ENCODE assay signal across 12 mouse cellular contexts in the genomic region with DNA sequence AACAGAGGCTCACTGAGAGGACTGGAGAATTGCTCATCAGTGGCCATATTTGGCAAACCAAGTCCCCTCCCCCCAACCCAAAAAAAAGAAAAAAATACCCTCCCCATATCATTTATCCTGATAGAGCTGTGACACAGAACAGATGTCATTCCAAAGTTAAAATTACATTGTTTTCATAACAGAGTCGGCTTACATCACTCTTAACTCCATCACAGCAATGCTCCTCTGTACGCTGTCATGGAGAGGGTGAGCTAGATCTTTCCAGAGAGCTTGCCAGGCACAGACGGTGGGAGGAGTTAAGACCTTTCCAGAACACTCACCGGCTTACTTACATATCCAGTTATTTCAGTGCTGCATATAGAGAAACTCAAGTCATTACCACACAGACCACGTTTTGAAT. TPM values are rescaled to one million over a fixed set of nuclear protein-coding genes. Genes with fewer than 3 reads are reported as not detected.
DNase-seq lines count a peak whose midpoint lies in the region; ATAC-seq and TF ChIP-seq lines count a peak whose summit lies in the region.
"Had no signal": no experiment of that assay in that cellular context is flagged by ENCODE, and none has a peak within 500 bp of the region (broad histone marks: within the 10 kb centered on the region; RNA-seq: fewer than 3 reads in every experiment).

No protein-coding gene starts in this region.

- no peak overlapping the region for H3K9ac ChIP-seq in kidney, postnatal 0 days (ENCODE audit: low read depth, low read length)
- no peak overlapping the region for H3K9ac ChIP-seq in liver, embryonic 12.5 days
- H3K9ac ChIP-seq in kidney, embryonic 14.5 days (ENCODE audit: low read depth, low read length), result no peak overlapping the region
- H3K9ac ChIP-seq: neural tube, embryonic 12.5 days had no signal

- H3K27ac ChIP-seq in kidney, postnatal 0 days, result no peak overlapping the region
- H3K27ac ChIP-seq in liver, embryonic 12.5 days, result no peak overlapping the region
- no peak overlapping the region for H3K27ac ChIP-seq in kidney, embryonic 14.5 days (ENCODE audit: low read depth, low read length)
- H3K27ac ChIP-seq: neural tube, embryonic 12.5 days had no signal

- H3K4me3 ChIP-seq in kidney, postnatal 0 days (replicated peaks; ENCODE audit: low read depth, low read length), result no peak overlapping the region
- H3K4me3 ChIP-seq in liver, embryonic 12.5 days, result no peak overlapping the region
- H3K4me3 ChIP-seq in kidney, embryonic 14.5 days (ENCODE audit: low read length), result no peak overlapping the region
- H3K4me3 ChIP-seq: neural tube, embryonic 12.5 days had no signal

- no peaks in the 10 kb centered on the region for H3K4me1 ChIP-seq in kidney, postnatal 0 days (replicated peaks; ENCODE audit: insufficient read depth, low read length)
- H3K4me1 ChIP-seq in liver, embryonic 12.5 days, result no peaks in the 10 kb centered on the region
- no peaks in the 10 kb centered on the region for H3K4me1 ChIP-seq in kidney, embryonic 14.5 days (ENCODE audit: control insufficient read depth, insufficient read depth, low read length)
- H3K4me1 ChIP-seq: neural tube, embryonic 12.5 days had no signal

- no peaks in the 10 kb centered on the region for H3K27me3 ChIP-seq in kidney, postnatal 0 days (ENCODE audit: insufficient read depth, low read length)
- no peaks in the 10 kb centered on the region for H3K27me3 ChIP-seq in liver, embryonic 12.5 days (replicated peaks)
- H3K27me3 ChIP-seq in kidney, embryonic 14.5 days (ENCODE audit: control insufficient read depth, insufficient read depth, low read length), result no peaks in the 10 kb centered on the region
- H3K27me3 ChIP-seq: neural tube, embryonic 12.5 days had no signal

- no peaks in the 10 kb centered on the region for H3K9me3 ChIP-seq in kidney, postnatal 0 days (replicated peaks; ENCODE audit: low read length)
- H3K9me3 ChIP-seq in liver, embryonic 12.5 days (replicated peaks), result no peaks in the 10 kb centered on the region
- no peaks in the 10 kb centered on the region for H3K9me3 ChIP-seq in kidney, embryonic 14.5 days (ENCODE audit: control insufficient read depth, low read length)
- H3K9me3 ChIP-seq: neural tube, embryonic 12.5 days had no signal

- no peaks in the 10 kb centered on the region for H3K36me3 ChIP-seq in kidney, postnatal 0 days (ENCODE audit: insufficient read depth, low read length)
- no peaks in the 10 kb centered on the region for H3K36me3 ChIP-seq in liver, embryonic 12.5 days
- no peaks in the 10 kb centered on the region for H3K36me3 ChIP-seq in kidney, embryonic 14.5 days (ENCODE audit: control insufficient read depth, insufficient read depth, low read length)
- H3K36me3 ChIP-seq: neural tube, embryonic 12.5 days had no signal

- TF ChIP-seq CTCF in kidney, postnatal 0 days (IDR thresholded peaks at IDR 0.05; ENCODE audit: low read depth), result no peak

- no peak for ATAC-seq in kidney, postnatal 0 days (replicated peaks; ENCODE audit: low FRiP score, low read depth)
- ATAC-seq in megakaryocyte-erythroid progenitor cell, adult 5-6 weeks (replicated peaks; ENCODE audit: low FRiP score, low TSS enrichment, poor library complexity, severe bottlenecking), result 0 out of 2 replicates have a peak, but pooled peaks have one; percentile 30
- no peak for ATAC-seq in liver, embryonic 12.5 days
- ATAC-seq in kidney, embryonic 14.5 days (ENCODE audit: low FRiP score, low TSS enrichment), result no peak

- H3K4me2 ChIP-seq in kidney, postnatal 0 days (ENCODE audit: low read length), result no peak overlapping the region
- H3K4me2 ChIP-seq in liver, embryonic 12.5 days, result no peak overlapping the region
- no peak overlapping the region for H3K4me2 ChIP-seq in kidney, embryonic 14.5 days (replicated peaks; ENCODE audit: low read depth, low read length)
- H3K4me2 ChIP-seq: neural tube, embryonic 12.5 days had no signal

- WGBS in kidney, postnatal 0 days, result 59% methylated on average over 5 of the region's 5 CpGs
- WGBS in liver, embryonic 12.5 days (ENCODE audit: insufficient replicate concordance), result 66% methylated on average over 5 of the region's 5 CpGs
- WGBS in kidney, embryonic 14.5 days, result 68% methylated on average over 5 of the region's 5 CpGs

- intact Hi-C loops in left cerebral cortex, postnatal 36 days (cut with DNase I), result no loop called here

- DNase-seq in kidney, postnatal 0 days (ENCODE audit: low spot score), result peak; percentile 28
- no peak for DNase-seq in kidney, adult 18-20 months
- peak; percentile 71 to 81 for DNase-seq in heart, adult 18-20 months
- peak; percentile 79 for DNase-seq in heart, postnatal 4 days
- no peak for DNase-seq in left cerebral cortex, postnatal 36 days (ENCODE audit: low spot score in 2 of 2)
- DNase-seq: kidney, adult 11 months; thymus, postnatal 36 days had no signal

RNA-seq across cellular contexts. Expression of a gene that starts 27.4 kb away (rescaled TPM):
- not detected in 2 replicates for polyA plus RNA-seq in kidney, postnatal 0 days (2015; fragmentation: Nextera tagmentation; extraction: Ambion mirVana)
- total RNA-seq in heart, adult 18-20 months (2021), result not detected
- total RNA-seq in heart, postnatal 4 days (2021), result not detected
- total RNA-seq in megakaryocyte-erythroid progenitor cell, adult 5-6 weeks (2014; fragmentation: Nextera tagmentation), result not detected in 2 replicates
- total RNA-seq in megakaryocyte-erythroid progenitor cell, adult 5-6 weeks (2017), result not detected in 2 replicates
- polyA plus RNA-seq in liver, embryonic 12.5 days (2016; fragmentation: Nextera tagmentation; extraction: Ambion mirVana), result not detected in 2 replicates
- not detected in 2 replicates for polyA plus RNA-seq in kidney, embryonic 14.5 days (2014; fragmentation: Nextera tagmentation; extraction: Ambion mirVana)
- not detected for total RNA-seq in left cerebral cortex, postnatal 36 days (2021)
- total RNA-seq: left cerebral cortex, postnatal 10 days had no signal
- polyA plus RNA-seq: neural tube, embryonic 12.5 days had no signal

Comparison
In these comparisons a context has a peak if more than half of its experiments do, and no peak if none do; other contexts are left out.
1. DNase-seq: peak in kidney, postnatal 0 days (single experiment), heart, adult 18-20 months (2 of 2) and heart, postnatal 4 days (single experiment); none in kidney, adult 18-20 months (single experiment) and left cerebral cortex, postnatal 36 days (0 of 2).